Mouse (Mus musculus) kidney, postnatal 25 days (tissue): ENCODE data around the gene Fam219a.

Experiments
- DNase-seq, 2 experiments: peaks; one replicate each; pipeline ENCODE4 v3.0.0; 2021; ENCODE audit warnings: mixed read lengths in 2 of 2

The Fam219a gene

GRCm38 (mm10) chr4:41470051-41470683 is 99.2 kb downstream of the Fam219a start:
- DNase-seq, result no peak

- DNase-seq, result peak in 1 of 2 experiments; percentile 42
These were observed 100.1 kb downstream of the Fam219a start for GRCm38 (mm10) chr4:41469199-41469598.

- peak; percentile 76 to 81 for DNase-seq
These were observed 100.8 kb downstream of the Fam219a start for GRCm38 (mm10) chr4:41468396-41469080.
